Mouse (Mus musculus) right cerebral cortex, adult 2 months (tissue): ENCODE measurements at regions not wholly inside any gene's neighbourhood (a gene's known extent, or its start where the extent isn't known, plus 50 kb on each side); places are given as distances from the start of the nearest gene placed in this dataset.

Source experiments
- DNase-seq, 2 experiments: peaks; one replicate each; pipeline ENCODE4 v3.0.0; 2021 to 2022; ENCODE audit warnings: low spot score in 2 of 2

DNA sequence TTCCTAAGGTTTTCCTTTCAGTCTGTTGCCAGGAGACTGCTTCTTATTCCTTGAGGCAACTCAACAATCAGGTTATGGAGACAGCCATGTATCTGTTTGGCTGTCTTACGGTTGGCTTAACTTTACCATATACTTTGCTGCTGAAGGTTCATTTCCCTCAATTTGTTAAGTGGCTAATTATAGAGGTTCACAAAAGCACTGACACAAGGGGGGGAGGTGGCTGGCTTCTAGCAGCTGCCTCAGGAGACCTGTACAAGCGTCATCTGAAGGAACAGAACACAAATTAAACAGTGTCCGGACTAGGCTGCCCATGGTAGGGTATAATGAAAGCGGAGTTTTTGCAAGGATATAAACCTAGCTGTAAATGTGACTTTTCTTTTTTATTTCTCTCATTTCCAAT, 305.0 kb upstream of the Rnf219 start:
- no peak for DNase-seq

DNA sequence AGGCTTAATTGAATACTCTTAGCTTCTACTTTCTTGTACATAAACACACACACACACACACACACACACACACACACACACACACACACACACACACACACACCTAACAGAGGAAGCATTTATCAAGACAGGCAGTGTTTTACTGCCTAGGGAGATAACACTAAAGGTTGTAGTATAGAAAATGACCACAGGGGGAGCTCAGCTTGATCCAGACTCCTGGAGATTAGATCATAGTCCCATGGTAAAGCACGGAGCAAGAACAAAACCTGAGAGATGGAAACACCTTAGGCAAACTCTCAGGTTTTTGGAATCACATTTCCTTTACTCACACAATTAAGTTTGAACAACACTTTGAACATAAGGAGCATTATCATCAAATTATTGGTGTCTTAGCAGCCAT, 302.5 kb upstream of the Rnf219 start:
- DNase-seq = no peak

DNA sequence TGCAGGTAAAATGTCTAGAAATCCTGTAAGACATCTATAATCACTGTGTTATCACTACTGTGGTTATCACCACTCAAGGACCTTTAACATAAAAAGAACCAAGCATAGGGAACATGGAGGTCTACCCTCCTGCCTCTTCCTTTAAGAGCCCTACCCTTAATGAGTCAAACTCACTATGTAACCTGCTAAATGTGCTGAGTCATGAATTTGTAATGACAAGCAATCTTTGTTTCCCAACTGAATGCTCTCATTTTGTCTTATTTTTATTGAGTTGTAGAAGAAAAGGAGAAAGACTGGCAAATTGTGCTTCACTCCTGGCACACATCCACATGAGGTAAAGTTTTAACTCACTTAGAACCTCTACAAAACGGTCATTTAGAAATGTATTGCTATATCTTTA, 301.8 kb upstream of the Rnf219 start:
- no peak for DNase-seq

DNA sequence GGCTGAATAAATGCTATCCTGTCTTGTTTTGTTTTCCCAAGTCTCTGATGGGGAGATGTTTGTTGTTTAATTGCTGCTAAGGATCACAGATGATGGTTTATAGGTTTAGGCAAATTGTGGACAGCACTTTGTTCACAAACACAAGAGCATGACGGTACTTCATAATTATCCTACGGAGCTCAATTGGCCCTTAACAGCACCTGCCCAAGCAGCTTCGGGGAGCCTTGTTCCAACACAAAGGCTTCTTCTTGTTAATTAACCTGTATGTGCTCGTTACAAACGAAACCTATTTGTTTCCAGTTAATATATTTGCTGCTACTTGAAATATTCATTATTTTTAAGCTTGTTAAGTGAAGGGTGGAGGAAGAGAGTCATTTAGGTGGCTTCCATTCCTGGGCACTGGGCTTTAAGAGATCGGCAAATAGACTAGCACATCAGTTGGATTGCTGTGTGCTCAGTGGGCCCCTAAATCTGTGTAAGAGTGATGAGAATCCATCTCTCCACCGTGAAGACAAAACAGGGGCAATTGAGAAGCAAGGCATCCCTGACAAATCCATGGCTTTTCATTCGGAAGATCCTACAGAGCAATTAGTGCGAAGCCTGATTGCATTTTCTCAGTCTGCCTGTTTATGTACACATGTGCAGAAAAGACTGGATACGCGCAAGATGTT, 299.6 kb upstream of the Rnf219 start:
- no peak for DNase-seq

DNA sequence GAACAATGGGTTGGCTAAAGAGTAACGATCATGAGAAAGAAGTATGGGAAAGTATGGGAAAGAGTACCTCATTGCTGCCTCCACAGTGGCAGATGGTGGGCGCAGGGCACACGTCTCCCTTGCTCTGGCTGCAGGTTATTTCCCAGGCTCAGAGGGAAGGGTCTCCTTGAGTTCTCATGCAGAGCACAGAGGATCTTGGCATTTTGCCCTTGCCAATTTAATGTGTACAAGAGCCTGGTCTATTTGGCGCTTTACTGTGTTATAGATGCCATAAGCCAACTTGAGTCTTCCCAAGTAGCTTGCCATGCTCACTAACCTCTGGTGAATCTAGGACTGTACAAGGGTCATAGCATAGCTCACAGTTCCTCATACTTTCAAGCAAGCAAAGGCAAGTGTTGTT, 296.7 kb upstream of the Rnf219 start:
- no peak for DNase-seq

DNA sequence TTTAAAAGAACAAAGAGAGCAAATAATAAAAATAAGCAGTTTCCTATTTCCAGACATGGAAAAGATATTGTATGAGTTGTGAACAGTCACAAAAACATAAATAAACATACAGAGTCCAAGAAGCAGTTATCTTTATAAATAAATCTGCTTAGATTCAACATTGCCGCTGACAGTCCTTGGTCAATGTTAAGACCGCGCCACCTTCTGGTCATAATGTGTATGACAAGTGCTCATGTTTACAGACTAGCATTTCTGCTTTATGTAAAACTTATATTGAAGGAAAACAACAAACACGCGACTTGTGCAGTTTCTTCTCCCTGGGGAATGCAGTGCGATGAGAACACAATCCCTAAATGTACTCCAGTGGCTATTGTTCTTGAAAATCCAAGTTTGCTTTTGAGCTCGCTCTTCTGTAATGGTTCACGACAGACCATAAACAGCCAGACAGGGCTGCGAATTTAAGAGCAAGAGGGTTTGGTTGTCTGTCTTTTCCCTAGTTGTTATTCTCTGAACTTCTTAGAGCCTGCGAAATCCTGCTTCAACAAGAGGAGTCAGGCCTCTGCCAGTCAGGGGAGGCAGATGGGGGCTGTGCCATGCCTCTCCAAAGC, 291.6 kb upstream of the Rnf219 start:
- peak; percentile 92 to 93 for DNase-seq

DNA sequence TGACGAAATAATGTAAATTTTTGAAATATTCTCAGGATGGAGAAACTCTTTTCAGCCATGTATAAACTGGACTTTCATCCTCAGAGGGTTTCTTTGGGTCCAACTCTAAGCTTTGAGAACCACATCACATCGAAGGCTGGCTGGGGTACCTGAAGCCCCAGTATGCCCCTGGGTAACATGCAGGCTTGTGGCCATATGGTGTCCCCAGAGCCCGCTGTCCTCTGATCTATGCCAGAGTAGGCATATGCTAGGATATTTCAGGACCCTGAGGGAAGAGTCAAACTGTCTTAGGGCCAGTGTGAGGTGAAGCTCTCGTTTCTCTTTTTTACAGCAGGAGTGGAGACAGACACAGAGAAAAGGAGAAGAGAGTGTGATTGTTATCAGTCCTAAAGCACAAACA, 289.6 kb upstream of the Rnf219 start:
- no peak for DNase-seq

DNA sequence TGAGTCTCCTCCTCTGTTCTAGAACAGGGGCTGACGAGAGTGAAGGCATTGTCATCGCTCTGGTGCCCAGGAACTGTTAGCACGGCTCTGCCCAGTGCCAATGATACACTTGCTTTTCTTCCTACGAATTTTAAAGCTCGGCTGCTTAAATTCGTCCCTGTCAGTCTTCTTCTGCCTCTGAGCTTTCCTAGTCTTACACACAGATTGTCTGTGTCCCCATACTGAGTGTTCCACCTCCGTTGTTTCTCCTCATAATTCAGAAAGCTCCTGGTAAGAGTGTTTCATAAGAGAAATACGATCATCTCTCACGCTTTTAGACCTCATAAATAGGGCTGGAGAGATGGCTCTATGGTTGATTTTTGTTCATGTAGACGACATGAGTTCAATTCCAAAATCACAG, 282.9 kb upstream of the Rnf219 start:
- no peak for DNase-seq

DNA sequence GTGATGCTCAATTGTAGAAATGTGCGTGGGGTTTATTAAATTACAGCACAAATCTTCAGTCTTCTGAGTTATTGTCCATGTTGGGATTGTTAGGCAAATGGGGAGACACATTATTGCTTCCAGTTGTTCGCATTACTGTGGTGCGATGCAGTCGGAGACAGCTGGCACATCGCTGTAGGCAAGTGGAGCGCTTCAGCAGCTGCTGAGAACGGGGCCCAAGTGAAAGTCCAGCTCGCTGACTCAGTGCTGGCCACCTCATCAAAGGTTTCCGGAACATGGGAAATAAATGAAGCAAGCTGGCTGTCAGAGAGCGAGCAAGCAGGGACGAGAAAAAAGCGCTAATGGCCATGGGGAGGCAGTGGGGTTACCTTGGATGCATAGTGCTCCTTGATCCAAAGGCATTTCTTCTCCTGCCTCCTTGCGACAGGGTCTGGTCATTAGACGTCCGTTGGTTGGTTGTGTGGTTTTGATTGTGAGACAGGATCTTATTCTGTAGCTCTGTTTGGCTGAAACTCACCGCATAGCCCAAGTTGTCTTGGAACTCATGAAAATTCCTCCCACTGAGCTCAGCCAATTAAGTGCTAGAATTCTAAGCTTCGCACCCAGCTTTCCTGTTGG, 274.0 kb upstream of the Rnf219 start:
- DNase-seq = no peak

DNA sequence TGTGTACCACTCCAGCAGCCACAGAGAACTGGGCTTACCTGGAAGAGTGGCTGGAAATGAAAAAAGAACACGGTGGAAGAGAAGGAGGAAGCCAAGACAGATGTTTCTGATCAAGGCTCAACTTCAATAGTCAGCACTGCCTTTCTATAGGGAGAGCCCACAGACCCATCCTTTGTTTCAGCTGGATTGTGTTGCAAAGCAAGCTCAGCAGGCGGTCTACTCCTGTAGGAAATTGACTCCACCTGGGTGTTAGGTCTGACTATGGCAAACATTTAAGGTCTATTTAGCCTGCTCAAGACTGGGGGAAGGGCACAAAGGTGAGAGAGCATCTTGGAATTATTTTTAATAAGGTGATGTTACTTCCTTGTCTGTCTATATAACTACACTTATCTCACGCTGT, 266.9 kb upstream of the Rnf219 start:
- no peak for DNase-seq

DNA sequence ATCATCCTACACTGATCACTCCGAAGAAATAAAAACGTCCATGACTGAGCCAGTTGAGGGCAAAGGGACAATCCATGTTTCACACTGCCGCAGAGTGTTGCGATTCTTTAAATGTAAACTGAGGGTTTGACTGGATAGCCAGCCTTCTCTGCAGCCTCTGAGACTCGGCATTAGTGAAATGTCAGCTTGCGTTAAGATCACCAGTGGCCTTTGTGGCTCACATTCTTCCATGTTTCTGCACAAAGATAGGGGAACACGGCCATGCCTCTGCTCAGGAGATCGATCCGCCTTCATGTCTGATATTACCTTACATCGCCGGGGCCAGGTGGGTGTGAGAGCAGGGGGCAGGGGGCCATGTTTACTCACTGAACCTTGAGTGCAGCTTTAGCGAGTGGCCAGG, 262.6 kb upstream of the Rnf219 start:
- DNase-seq = no peak

DNA sequence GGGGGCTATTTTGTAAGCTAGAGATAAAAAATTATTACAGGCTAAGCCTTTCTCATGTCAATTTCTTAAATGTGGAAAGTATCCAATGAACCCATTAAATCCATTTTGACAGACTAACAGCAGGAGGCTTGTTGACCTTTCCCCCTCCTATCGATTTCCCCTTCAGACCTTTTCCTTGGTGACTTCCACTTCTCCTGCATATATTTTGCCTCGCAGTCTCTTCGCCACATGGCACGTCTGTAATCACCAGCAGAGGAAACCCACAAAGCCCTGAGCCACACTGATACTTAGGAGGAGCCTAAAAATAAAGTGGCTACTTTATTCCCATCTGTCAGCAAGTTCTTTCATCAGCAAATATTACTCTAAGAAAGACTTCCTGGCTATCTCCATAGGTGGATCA, 247.5 kb upstream of the Rnf219 start:
- no peak for DNase-seq

DNA sequence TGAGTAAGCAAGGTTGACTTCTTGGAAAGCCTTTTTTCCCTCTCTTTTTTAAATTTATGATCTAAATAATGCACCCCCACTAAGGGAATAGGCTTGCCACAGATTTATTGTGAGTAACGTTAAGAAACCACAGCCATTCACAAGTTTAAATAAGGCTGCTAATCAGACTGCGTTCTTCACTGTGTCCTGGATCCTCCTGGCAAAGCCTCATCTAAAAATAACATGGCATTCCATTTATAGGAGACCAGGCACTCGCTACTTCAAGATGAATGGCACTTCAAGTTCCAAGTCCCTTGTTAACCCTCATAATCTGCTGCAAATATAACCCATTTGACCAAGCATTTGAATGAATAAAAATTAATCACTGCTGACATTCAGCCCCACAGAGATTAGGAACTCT, 211.8 kb upstream of the Rnf219 start:
- DNase-seq = no peak

DNA sequence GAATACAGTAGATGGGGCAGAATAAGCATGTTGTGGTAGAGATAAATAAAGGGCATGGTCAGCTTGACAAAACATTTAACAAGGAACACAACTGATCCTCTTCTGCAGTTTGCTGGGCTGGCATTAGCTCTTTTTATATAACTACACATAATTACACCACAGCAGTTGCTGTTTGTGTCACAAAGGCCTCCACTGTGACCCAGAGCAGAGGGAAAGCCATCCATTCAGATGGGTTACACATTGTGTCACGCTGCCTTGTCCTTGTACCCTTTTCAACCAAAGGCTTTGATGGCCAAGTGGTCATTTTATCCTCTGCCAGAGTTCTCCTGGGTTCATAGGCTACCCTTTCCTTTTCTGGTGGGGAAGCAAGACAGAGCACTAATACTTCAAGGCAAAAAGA, 209.6 kb upstream of the Rnf219 start:
- DNase-seq = no peak

DNA sequence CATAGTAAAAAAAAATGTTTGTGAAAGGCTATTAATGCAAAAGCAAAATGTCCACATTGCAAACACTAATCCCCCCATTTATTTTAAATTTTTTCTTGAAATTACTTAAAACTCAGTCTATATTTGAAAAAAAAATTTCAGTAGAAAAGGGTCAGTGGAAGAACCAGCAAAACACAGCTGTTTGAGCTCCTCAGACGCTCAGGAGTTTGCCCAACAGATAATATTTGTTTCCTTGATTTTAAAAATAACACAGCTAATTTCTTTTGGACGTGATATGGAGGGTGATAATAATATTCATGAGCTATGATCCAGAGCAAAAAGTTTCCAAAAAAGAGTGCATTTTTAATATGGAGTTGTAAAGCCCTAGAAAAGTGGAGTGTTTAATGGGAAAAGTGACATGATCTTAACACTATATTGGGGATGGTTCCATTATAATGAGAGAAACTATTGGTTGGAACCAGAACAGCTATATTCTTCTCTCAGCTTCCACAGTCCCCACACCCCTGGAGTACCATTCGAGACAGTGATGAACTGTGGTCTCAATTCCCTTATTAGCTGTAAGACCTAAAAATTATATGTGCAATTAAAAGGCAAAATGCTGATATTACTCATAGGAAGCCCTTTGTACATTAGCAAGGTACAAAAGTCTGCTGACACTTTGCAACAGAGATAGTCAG, 209.0 kb upstream of the Rnf219 start:
- no peak for DNase-seq

DNA sequence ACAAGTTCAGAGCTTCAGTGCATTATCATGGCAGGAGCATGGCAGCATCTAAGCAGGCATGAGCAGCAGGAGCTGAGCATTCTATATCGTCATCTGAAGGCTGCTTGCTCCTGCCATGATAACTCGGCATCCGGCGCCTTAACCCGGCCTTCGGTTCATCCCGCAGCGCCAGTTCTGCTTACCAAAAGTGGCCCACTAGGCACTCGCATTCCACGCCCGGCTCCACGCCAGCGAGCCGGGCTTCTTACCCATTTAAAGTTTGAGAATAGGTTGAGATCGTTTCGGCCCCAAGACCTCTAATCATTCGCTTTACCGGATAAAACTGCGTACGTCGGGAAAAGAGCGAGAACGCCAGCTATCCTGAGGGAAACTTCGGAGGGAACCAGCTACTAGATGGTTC, 193.2 kb upstream of the Rnf219 start:
- DNase-seq = peak; percentile 87 to 93

DNA sequence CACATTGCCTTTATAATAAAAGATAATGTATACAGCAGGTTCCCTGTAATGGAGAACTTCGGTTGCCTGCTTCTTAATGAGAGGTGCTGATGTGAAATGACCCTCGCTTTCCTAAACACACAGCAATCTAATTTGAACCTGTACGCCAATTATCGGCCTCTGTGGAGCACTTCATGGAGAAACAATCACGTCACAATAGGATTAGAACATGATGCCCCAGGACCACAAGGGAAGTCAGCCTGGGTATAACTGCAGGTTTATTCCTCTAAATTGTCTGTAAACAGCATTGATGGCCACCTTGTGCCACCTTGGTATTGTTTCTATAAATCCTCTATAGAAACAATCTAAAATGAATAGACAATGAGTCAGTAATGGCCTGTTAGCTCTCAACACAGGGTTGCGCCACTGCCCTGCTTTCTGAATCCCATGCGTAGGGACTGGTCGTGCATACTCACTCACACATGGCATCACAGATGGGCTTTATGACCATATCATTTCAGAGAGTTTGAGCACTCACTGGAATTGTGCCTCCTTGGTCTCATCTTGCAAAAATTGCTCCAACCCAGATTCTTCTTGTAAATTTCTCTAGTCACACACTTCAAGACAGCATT, 179.9 kb upstream of the Rnf219 start:
- DNase-seq = no peak

DNA sequence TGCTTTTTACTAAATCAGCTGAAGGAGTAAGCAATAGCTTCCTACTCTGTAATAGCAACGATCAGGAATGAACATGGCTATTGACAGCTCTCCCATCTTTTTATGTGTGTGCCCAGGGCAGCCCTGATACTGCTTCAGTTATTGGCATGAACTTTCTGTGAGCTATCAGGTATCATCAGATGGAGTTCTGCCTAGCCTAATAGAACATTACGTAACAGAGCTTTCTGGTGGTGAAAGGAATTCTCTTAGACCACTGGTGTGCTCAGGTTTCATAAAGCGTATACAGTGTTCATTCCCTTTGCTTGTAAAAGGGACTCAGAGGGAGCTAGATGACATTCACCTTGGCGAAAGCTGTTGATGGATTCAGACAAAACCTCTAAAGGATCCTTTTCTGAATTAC, 176.5 kb upstream of the Rnf219 start:
- DNase-seq = no peak

DNA sequence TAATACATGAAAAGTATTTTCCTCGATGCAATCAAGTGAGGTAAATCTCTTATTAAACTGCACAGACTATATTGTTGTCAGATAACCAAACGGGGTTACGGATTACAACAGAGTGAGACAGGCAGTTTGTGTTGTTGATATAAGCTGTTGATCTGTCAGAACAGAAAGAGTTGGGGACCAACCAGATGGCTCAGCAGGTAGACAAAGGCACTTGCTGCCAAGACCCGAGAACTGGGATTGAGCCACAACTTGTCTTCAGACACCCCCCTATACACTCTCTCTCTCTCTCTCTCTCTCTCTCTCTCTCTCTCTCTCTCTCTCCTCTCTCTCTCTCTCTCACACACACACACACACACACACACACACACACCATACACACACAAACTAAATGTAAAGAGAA, 172.7 kb upstream of the Rnf219 start:
- DNase-seq = no peak

DNA sequence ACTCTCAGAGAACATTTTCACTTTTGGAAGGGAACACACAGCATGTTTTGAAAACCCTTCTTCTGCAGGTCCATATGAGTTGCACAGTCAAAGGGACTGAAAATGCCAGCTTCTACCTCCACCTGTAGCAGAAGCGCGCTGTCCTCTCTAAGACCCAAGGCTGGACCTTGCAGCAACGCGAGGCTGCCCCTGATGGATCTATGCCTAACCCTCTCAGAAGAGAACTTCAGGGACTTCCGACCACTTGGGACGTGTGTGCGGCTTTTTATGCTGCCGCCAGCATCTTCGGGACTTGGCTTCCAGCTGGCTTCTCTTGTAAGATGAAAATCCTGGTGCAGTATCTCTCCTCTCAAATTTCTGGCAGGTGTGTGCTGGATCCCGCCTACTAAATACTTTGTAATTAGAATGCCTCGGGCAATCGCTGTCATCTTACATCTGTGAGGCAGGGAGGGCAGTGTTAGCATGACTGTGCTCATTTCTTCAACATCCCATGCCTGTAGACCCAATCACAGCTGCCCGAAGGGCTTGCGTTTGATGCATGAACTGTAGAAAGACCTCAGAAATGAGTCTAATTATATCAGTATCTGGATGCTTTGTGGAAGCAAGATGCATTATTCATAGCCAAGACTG, 171.8 kb upstream of the Rnf219 start:
- DNase-seq = peak in 1 of 2 experiments; percentile 9

DNA sequence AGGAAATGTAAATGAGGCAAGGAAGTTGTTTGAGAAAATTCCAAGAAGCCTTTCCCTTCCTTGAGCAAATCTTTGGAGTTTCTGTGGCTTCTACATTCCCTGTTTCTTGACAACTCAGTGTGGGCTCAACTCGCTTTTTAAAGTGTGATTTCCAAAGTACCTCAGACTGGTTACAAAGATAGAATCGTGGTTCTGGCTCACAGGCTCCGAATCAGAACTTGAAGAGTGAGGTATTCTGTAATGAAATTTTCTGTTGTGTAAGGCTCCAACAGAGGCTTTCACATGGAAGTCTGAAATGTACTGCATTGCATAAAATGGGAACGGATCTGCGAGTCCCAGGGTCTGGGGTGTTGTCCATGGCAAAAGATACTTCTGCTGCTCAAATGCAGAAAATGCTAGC, 170.2 kb upstream of the Rnf219 start:
- no peak for DNase-seq

DNA sequence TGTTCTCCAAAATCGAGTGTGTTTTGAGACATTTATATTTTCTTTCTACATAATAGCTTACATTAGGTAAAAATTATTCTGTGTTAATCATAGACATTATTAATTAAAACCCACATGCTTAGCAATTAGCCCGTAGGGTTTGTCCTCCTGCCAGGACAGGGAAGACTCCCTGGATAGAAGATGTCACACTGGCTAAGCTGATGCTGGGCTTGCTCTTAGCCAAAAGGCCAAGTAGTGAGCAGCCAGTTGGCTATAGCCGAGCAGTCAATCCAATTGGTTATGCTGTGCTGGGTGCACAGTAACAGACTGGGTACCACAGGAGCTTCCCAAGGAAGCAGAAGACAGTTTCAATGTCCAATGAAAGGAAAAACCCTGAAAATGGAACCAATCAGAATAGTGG, 166.0 kb upstream of the Rnf219 start:
- no peak for DNase-seq
